Mouse (Mus musculus) stomach, postnatal 0 days (tissue): ENCODE measurements around the gene Slc7a9.

Source experiments
- CTCF ChIP-seq: IDR thresholded peaks from 2 replicates; pipeline ENCODE4 v1.5.1; 2016; ENCODE audit warnings: antibody characterized with exemption, low read depth, mild to moderate bottlenecking, moderate library complexity
- EP300 ChIP-seq: optimal IDR thresholded peaks from 2 replicates; pipeline ENCODE3; 2016; ENCODE audit warnings: antibody characterized with exemption

DNA sequence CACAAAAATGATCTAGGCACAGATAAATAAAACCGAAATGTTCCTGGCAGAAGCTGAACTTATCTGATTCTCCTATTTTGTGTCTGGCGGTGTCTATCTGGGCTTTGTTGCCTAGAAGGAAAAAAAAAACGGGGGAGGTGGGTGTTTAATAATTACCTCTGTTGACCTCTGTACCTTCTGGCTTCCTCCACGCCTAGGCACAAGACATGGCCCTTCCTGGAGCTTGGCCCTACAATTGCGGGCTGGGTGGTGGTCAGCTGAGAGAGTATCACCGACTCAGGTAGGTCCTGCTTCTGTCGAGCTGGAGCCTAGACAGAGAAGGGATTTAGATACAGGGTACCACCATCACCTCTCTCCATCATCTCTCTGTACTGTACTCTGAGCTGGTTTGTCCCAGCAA lies 271 bp downstream of the Slc7a9 start:
- no peak for TF ChIP-seq CTCF
- TF ChIP-seq EP300 = no peak
